Mouse (Mus musculus): Measurements from ENCODE around the gene Rbm17. TPM values are rescaled to one million over a fixed set of nuclear protein-coding genes. Genes with fewer than 3 reads are reported as not detected.
"Not testable (repeated sequence)": the region's sequence is repeated elsewhere in the genome, so short reads cannot be mapped to it uniquely, and the experiment has no call there.

The Rbm17 gene
- polyA plus RNA-seq, 1 experiment from 2014 or later, result 46.9 TPM

DNA sequence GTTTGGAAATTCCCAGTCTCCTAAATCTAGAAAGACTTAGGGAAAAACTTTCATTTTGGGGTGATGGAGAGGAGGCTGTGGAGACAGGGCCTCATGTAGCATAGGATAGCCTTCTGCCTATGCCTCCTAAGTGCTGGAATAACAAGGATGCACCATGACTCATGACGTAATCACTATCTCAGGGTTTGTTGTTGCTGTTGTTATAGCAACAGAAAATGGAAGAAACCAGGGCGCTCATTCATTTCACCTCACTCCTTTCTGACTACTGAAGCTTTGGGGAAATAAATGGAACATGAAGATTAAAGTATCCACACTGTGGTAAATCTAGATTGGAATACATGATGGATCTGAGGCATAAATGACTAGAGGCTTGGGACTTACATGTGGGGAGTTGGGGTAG is 19.8 kb upstream of the Rbm17 start:
- no peaks in the 10 kb centered on the region for H3K36me3 ChIP-seq (replicated peaks; ENCODE audit: insufficient read depth, low read length)
- no peak overlapping the region for H3K4me3 ChIP-seq (ENCODE audit: low read depth, low read length)
- no peak for DNase-seq
- H3K27me3 ChIP-seq (ENCODE audit: insufficient read depth, low read length), result no peaks in the 10 kb centered on the region
- TF ChIP-seq CTCF (IDR thresholded peaks at IDR 0.05; ENCODE audit: low read depth) (no peak), EP300 (IDR thresholded peaks at IDR 0.05; ENCODE audit: low read depth) (no peak)
- no peaks in the 10 kb centered on the region for H3K9me3 ChIP-seq (ENCODE audit: low read length)
- H3K4me1 ChIP-seq (ENCODE audit: insufficient read depth), result no peaks in the 10 kb centered on the region
- WGBS (ENCODE audit: insufficient replicate concordance), result 74% methylated on average over 2 of the region's 2 CpGs
- ATAC-seq, result no peak
- no peak overlapping the region for H3K9ac ChIP-seq (replicated peaks)
- H3K4me2 ChIP-seq (ENCODE audit: low read depth, low read length), result no peak overlapping the region
- no peak overlapping the region for H3K27ac ChIP-seq (ENCODE audit: low read depth)

DNA sequence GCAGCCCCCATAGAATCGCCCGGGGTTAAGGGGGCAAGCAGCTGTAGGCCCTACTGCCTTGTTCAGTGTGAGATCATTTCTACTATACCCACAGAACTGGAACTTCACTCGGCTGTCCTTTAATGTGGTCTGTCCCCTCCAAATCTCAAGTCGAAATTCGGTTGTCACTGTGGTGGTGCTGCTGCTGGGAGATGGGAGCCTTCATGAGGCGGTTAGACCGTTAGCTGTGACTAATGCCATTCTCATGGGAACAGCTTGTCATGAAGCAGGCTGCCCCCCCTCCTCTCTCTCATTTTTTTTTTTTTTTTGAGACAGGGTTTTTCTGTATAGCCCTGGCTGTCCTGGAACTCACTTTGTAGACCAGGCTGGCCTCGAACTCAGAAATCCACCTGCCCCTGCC is 19.2 kb upstream of the Rbm17 start:
- no peak overlapping the region for H3K27ac ChIP-seq (ENCODE audit: low read depth)
- no peaks in the 10 kb centered on the region for H3K36me3 ChIP-seq (replicated peaks; ENCODE audit: insufficient read depth, low read length)
- TF ChIP-seq CTCF (IDR thresholded peaks at IDR 0.05; ENCODE audit: low read depth) (no peak), EP300 (IDR thresholded peaks at IDR 0.05; ENCODE audit: low read depth) (no peak)
- no peaks in the 10 kb centered on the region for H3K27me3 ChIP-seq (ENCODE audit: insufficient read depth, low read length)
- no peaks in the 10 kb centered on the region for H3K4me1 ChIP-seq (ENCODE audit: insufficient read depth)
- H3K4me2 ChIP-seq (ENCODE audit: low read depth, low read length), result no peak overlapping the region
- no peak overlapping the region for H3K4me3 ChIP-seq (ENCODE audit: low read depth, low read length)
- no peak overlapping the region for H3K9ac ChIP-seq (replicated peaks)
- no peak for DNase-seq
- ATAC-seq, result no peak
- WGBS (ENCODE audit: insufficient replicate concordance), result 71% methylated on average over 8 of the region's 8 CpGs
- no peaks in the 10 kb centered on the region for H3K9me3 ChIP-seq (ENCODE audit: low read length)

DNA sequence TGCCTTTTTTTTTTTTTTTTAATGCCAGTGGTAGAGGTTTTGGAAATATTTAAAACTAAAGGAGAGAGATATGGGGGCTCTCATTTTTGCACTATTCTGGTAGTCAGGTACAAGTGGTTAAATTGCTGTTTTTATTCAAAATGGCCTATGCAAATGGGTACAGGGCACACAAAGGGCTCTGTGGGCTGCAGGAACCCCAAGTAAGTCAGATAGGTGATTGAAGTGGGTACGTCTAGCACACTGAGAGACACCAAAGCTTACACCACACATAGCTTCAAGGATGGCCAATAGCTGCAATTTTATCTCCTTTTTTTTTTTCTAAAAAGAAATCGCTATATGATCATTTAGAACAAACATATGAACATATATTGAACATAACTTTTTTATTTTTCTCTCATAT is 15.6 kb upstream of the Rbm17 start:
- Histone ChIP-seq H3K4me2 (ENCODE audit: low read depth, low read length) (no peak overlapping the region), H3K27ac (ENCODE audit: low read depth) (no peak overlapping the region), H3K9ac (replicated peaks) (no peak overlapping the region), H3K36me3 (replicated peaks; ENCODE audit: insufficient read depth, low read length) (no peaks in the 10 kb centered on the region), H3K4me3 (ENCODE audit: low read depth, low read length) (no peak overlapping the region), H3K4me1 (ENCODE audit: insufficient read depth) (no peaks in the 10 kb centered on the region), H3K27me3 (ENCODE audit: insufficient read depth, low read length) (no peaks in the 10 kb centered on the region), H3K9me3 (ENCODE audit: low read length) (no peaks in the 10 kb centered on the region)
- DNase-seq (no peak), ATAC-seq (no peak)
- TF ChIP-seq EP300 (IDR thresholded peaks at IDR 0.05; ENCODE audit: low read depth) (no peak), CTCF (IDR thresholded peaks at IDR 0.05; ENCODE audit: low read depth) (no peak)
- 79% methylated on average over 2 of the region's 2 CpGs for WGBS (ENCODE audit: insufficient replicate concordance)

DNA sequence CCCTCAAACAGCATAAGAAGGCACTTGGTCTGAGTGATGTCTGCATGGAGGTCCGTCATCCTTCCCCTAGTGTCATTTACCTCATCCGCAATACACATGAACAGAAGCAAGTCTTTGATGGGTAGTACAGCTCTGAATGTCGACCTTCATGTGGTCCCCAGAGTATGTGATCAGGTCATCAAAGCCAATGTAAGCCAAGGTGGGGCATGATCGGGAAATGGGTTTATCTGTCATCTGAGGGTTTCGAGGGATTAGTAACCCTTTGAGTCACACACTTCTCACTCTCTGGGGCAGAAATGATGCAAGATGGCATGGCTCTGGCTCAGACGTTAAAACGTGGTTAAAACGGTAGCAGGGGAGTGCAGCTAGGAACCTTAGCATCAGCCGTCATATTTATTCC is 12.9 kb upstream of the Rbm17 start:
- no peak for ATAC-seq
- Histone ChIP-seq H3K36me3 (replicated peaks; ENCODE audit: insufficient read depth, low read length) (no peaks in the 10 kb centered on the region), H3K9ac (replicated peaks) (no peak overlapping the region), H3K4me3 (ENCODE audit: low read depth, low read length) (no peak overlapping the region), H3K4me2 (ENCODE audit: low read depth, low read length) (no peak overlapping the region), H3K4me1 (ENCODE audit: insufficient read depth) (no peaks in the 10 kb centered on the region), H3K27me3 (ENCODE audit: insufficient read depth, low read length) (no peaks in the 10 kb centered on the region), H3K9me3 (ENCODE audit: low read length) (no peaks in the 10 kb centered on the region), H3K27ac (ENCODE audit: low read depth) (no peak overlapping the region)
- no peak for DNase-seq
- TF ChIP-seq CTCF (IDR thresholded peaks at IDR 0.05; ENCODE audit: low read depth), result no peak
- TF ChIP-seq EP300 (IDR thresholded peaks at IDR 0.05; ENCODE audit: low read depth), result no peak
- 83% methylated on average over 9 of the region's 9 CpGs for WGBS (ENCODE audit: insufficient replicate concordance)

DNA sequence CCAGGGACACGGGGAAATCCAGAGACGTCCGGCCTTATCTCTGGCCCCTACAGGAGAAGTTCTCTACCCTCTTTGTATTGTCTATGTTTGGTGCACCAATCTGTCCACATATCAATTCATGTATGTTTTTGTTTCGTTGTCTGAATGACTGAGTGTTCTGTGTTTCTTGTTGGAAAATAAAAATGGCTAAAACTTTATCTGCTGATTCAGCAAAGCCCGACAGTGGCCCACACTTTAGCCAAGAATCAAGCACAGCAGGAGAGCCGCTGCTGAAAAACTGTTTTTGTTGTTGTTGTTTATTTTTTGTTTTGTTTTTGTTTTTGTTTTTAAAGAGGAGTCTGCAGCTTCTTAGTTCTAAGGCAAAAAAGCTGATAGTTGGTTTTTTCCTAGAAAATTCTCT is 9.0 kb upstream of the Rbm17 start:
- not testable (repeated sequence) for H3K27ac ChIP-seq (ENCODE audit: low read depth); ATAC-seq; H3K36me3 ChIP-seq (replicated peaks; ENCODE audit: insufficient read depth, low read length); H3K9me3 ChIP-seq (ENCODE audit: low read length); H3K4me2 ChIP-seq (ENCODE audit: low read depth, low read length); H3K4me3 ChIP-seq (ENCODE audit: low read depth, low read length); H3K4me1 ChIP-seq (ENCODE audit: insufficient read depth); H3K9ac ChIP-seq (replicated peaks); DNase-seq; H3K27me3 ChIP-seq (ENCODE audit: insufficient read depth, low read length)
- WGBS (ENCODE audit: insufficient replicate concordance), result 83% methylated on average over 6 of the region's 6 CpGs

DNA sequence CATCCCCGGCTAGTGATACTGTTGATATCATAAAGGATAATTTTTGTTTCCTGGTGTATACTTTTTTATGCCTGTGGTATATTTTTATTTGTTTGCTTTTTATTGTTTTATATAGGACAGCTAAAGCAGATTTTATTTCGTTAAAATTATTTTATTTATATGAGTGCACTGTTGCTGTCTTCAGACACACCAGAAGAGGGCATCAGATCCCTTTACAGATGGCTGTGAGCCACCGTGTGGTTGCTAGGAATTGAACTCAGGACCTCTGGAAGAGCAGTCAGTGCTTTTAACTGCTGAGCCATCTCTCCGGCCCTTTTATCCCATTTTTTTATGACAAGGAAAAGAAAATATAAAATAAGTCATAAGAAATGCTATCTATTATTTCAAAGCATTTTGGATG is 2.8 kb upstream of the Rbm17 start:
- H3K27me3 ChIP-seq (ENCODE audit: insufficient read depth, low read length); ATAC-seq; H3K27ac ChIP-seq (ENCODE audit: low read depth); H3K36me3 ChIP-seq (replicated peaks; ENCODE audit: insufficient read depth, low read length); H3K9ac ChIP-seq (replicated peaks); H3K4me1 ChIP-seq (ENCODE audit: insufficient read depth); H3K4me2 ChIP-seq (ENCODE audit: low read depth, low read length); DNase-seq; H3K9me3 ChIP-seq (ENCODE audit: low read length); H3K4me3 ChIP-seq (ENCODE audit: low read depth, low read length): not testable (repeated sequence)
- TF ChIP-seq CTCF (IDR thresholded peaks at IDR 0.05; ENCODE audit: low read depth), result 0 out of 2 replicates have a peak, but pooled peaks have one; percentile 8
- WGBS (ENCODE audit: insufficient replicate concordance), result 64% methylated on average over 4 of the region's 4 CpGs

DNA sequence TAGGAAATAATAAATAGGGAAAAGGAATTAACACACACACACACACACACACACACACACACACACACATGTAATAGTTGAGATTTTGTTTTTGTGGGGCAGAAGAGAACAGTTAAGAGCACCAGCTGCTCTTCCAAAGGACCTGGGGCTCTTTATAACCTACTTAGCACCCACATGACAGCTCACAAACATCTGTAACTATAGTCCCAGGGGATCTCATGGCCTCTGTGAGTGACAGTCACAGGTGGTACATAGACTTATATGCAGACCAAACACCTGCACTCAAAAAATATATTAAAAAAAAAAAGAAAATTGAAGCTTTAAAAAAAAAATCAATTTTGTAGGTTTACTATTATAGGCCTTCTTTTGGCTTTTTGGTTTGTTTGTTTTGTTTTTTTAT is 958 bp upstream of the Rbm17 start:
- no peaks in the 10 kb centered on the region for H3K27me3 ChIP-seq (ENCODE audit: insufficient read depth, low read length)
- no peaks in the 10 kb centered on the region for H3K9me3 ChIP-seq (ENCODE audit: low read length)
- TF ChIP-seq EP300 (IDR thresholded peaks at IDR 0.05; ENCODE audit: low read depth) (no peak), CTCF (IDR thresholded peaks at IDR 0.05; ENCODE audit: low read depth) (no peak)
- peaks cover 6% of the 10 kb centered on the region; the same call in 1 of the 2 replicates for H3K4me1 ChIP-seq (ENCODE audit: insufficient read depth)
- H3K36me3 ChIP-seq (replicated peaks; ENCODE audit: insufficient read depth, low read length), result peaks cover 9% of the 10 kb centered on the region
- no peak overlapping the region for H3K9ac ChIP-seq (replicated peaks)
- no peak overlapping the region for H3K4me3 ChIP-seq (ENCODE audit: low read depth, low read length)
- H3K4me2 ChIP-seq (ENCODE audit: low read depth, low read length), result no peak overlapping the region
- no peak for ATAC-seq
- H3K27ac ChIP-seq (ENCODE audit: low read depth), result no peak overlapping the region
- DNase-seq, result no peak
